Mouse (Mus musculus) layer of hippocampus, postnatal 25 days (tissue): ENCODE measurements around the gene Tat. TPM values are rescaled to one million over a fixed set of nuclear protein-coding genes. Genes with fewer than 3 reads are reported as not detected.
"Not testable (repeated sequence)": the region's sequence is repeated elsewhere in the genome, so short reads cannot be mapped to it uniquely, and the experiment has no call there.

Experiments used
- DNase-seq, 2 experiments: peaks; one replicate each; pipeline ENCODE4 v3.0.0; 2022; ENCODE audit warnings: mixed read lengths in 2 of 2, low spot score in 1 of 2; ENCODE audit errors: extremely low spot score in 1 of 2
- total RNA-seq, 2 experiments: library from RNA; stranded (reverse); gene quantifications; 2 replicates each; pipeline ENCODE4 v1.2.3; 2021

The Tat gene
- total RNA-seq, 2 experiments from 2014 or later: not detected

DNA sequence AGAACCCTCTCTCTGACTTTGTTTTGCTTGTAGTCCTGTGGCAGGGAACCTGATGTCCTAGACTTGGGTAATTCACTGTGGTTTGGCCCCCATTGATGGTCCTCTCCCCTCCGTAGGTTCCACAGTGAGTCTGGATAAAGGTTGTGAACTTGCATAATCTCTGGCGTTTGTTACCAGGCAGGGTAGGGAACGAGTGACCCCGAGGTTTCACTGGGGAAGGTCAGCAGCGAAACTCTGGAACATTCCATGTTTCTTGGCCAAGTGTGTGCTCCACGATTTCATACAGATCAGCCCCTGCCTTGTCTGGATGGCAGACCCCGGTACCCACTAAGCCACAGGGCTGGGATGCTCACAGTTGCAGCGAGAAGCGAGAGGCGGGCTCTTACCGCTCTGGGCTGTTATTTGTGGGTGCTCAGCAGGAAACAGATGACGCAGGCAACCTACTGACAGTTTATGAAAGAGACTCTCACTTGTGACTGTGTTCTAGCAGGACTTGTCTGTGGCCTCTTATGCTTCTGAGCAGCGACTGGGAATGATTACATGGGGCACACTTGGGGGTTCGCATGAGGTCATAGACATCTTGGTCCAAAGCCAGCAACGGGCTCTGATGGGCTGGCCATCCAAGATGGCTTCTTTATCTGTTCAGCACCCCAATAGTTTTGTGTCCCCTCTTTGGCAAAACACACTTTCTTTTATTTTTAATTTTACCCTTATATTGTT, 7.7 kb upstream of the Tat start:
- no peak for DNase-seq

DNA sequence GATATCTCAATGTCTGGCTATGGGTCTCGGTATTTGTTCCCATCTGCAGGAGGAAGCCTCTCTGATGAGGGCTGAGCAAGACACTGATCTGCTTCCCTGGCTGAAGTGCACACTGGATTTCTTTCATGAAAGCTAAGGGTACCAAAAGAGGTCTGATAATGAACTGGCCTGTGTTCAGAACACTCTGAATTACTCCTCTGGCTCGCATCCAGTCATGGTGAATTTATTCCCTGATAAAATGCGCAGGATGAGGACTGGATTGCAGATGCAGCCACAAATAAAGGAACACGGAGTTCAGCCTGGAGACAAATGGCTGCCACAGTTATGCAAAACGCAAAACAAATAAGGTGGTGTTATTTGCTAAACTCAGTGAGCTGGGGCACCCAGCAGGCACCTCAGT, 6.3 kb upstream of the Tat start:
- DNase-seq: no peak

DNA sequence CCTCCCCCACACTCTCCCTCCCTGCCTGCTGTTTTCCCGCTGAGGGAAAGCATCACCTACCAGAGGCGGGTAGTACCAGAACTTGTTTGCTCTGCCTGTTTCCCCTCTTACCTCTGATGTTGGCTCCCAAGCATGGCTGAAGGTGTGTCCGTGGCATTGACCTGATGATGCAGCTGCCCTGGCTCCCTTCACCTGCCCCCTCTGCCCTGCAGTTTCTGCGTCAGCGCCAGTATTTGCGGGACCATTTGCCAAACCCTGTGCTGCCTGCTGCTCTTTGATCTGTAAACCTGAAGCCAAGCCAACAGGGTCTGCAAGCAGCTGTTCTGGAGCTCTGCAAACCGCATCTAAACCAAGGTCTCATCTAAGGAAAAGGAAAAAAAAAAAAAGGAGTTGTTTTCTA, 3.9 kb upstream of the Tat start:
- no peak for DNase-seq

DNA sequence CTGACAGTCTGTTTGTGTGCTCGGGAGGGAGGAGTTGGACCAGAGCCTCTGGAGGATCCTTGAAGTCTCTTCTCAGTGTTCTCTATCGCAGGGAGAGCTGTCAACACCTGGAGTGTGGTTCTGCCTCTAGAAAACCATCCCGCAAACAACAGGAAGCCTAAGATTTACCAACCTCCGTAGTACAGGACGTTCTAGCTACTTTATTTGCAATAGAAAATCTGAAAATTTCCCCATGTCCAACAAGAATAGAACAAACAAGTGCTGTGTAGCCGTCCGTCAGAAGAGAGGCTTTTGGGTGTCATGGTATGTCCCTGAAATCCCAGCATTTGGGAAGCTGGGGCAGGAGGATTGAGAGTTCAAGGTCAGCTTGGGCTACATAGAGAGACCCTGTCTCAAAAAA, 2.5 kb upstream of the Tat start:
- DNase-seq: no peak

DNA sequence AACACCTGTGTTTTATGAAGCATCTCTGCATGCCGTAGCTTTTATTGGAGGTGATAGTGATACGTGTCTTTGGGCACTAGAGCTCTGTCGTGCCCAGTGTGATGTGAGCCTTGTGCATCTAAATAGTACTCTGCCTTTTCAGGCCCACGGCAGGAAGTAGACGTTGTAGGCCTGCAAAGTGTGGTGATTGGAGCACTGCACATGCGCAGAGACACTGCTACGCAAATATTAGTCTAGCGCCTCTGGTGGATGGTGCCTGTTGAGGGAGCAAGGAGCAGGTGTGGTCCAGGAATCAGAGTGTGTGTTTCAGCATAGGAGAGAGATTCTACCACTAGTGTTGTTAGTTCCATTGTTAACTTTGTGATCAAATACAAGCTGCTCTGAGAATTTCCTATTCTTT, 1.1 kb upstream of the Tat start:
- no peak for DNase-seq

DNA sequence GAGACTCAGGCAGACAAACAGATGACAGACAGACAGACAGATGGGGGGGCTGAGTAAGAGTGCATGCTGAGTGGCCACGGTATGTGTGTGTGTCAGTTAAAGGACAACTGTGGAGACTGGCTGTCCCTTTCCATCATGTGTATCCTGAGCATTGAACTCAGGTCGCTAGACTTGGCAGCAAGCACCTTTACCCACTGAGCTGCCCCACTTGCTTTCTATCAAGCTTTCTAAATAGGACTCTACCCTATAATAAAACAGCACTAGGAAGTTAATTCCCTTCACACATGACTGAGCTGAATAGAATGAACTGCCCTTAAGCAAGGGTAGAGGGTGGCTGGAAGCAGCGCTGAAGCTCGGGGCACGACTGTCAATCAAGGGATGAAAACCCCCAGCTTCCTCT, 1.9 kb downstream of the Tat start:
- DNase-seq: no peak

DNA sequence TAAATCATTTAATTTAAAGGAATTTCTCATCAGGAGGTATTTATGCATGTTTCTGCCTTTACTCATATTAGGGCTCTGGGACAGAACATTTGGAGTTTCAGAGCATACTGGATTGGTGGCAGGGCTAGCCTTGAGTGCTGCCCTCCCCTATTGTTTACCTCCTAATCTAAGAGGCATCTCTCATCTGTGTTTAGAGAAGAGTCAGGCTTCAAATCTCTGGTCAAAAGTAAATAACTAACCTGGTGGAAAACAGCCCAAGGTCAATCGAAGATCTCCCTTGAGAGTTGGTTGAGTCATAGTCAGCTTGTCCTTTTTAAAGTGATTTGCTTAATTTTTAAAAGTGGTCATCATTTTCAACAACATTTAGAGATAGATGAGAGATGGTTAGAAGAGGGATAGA, 2.7 kb downstream of the Tat start:
- no peak for DNase-seq

DNA sequence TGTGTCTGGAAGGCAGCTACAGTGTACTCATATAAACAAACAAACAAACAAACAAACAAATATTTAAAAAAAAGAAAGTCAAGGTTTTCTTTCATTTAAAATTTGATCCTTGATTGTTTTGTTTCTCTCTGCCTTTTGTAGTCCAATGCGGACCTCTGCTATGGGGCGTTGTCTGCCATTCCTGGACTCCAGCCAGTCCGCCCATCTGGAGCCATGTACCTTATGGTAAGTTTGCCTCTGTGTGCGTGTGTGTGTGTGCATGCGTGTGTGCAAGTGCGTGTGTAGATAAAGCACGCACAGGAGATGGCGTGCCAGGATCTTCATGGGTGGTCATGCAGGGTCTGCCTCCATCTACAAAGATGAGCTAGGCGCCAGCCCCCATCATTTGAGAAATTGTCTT, 7.1 kb downstream of the Tat start:
- no peak for DNase-seq

DNA sequence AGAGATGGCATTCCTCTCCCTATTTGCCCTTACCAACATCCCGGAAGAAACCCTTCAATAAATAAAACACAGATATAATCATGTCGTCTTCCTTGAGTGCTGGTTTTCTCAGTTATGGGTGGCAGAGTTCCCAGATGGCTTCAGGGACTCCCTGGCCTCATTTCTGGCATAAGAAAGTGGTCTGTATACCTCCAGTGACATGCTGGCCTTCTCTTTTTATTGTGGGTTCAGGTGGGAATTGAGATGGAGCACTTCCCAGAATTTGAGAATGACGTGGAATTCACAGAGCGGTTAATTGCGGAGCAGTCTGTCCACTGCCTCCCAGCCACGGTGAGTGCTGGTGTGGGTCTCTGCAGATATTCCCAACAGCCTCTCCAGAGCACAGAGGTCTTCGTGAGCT, 7.8 kb downstream of the Tat start:
- DNase-seq: no peak

DNA sequence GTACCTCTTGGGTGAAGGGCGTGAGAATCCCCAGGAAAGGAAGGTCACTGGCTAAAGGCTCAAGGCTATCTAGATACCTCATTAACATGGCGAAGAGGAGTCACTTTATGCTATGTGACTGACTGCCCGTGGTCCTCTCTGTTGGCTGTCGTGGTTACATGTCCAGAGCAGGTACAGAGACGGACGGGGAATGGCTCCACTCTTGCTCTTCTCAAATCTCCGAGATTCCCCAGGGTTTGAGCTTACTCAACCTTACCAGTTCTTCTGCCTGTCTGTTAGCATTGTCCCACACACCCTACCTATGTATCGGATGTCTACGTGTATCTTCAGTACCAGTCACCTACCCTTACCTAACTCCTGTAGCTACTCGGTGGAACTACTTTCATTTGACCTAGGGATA, 9.7 kb downstream of the Tat start:
- no peak for DNase-seq

DNA sequence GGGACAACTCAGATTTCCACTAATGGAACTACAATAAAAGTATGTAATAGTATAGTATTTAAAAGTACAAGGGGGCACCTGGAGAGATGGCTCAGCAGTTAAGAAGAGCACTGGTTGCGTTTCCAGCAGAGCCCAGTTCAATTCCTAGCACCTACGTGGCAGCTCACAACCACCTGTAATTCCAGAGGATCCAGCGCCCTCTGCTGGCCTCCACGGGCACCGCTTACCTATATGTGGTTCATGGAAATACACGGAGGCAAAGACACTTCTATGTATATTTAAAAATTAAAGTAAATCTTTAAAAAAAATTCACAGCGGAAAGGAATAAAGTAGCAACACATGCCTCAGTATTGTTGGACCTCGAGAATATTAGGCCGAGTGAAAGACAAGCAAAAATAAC, 12.7 kb downstream of the Tat start:
- DNase-seq: peak in 1 of 2 experiments; percentile 16

DNA sequence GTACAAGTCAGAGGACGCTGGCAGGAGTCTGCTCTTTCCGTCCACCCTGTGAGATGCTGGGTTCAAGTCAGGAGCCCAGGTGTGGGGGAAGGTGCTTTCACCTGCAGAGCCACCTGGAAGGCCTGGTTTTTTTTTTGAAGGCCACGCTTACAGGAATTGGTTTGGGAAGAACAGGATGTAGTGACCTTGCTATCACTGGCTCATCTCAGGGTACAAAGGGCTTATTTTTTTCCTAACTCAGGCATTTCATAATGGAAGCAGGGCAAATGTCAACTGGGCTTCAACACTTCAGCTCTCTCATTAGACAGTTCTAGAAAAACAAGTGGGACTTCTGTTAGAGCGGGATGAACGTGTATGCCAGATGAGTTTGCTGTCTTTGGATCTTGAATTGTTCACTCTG, 14.1 kb downstream of the Tat start:
- DNase-seq: no peak

DNA sequence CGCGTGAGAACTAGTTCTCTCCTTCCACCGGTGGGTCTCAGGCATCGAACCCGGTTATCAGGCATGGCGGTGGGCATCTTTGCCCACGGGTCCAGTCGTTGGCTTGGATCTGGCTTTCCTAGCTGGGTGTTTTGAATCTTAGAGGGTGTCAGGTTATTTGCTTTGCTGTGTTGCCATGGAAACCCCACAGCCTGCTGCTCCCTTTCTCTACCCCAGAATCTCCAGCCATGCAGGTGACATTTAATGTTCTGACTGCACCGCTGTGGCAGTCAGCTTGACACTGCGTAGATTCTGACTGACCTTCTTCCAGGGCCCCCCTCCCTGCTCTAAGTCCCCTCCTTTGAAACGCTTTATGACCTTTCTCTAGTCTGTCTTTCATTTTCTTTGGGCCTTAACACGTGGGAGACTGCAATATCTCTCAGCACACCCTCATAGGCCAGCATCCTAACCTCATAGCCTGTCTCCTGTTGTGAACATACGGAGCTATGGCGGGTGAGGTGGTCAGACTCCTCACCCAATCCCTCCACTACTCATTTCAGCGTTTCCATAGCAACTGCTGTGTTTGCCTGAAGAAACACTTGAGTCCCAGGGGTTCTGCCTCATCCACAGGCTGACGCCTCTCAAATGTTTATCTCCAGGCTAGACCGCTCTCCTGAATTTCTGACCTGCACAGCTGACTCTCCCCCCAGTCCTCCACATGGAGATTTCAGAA, 16.2 kb downstream of the Tat start:
- DNase-seq: peak in 1 of 2 experiments; percentile 19

DNA sequence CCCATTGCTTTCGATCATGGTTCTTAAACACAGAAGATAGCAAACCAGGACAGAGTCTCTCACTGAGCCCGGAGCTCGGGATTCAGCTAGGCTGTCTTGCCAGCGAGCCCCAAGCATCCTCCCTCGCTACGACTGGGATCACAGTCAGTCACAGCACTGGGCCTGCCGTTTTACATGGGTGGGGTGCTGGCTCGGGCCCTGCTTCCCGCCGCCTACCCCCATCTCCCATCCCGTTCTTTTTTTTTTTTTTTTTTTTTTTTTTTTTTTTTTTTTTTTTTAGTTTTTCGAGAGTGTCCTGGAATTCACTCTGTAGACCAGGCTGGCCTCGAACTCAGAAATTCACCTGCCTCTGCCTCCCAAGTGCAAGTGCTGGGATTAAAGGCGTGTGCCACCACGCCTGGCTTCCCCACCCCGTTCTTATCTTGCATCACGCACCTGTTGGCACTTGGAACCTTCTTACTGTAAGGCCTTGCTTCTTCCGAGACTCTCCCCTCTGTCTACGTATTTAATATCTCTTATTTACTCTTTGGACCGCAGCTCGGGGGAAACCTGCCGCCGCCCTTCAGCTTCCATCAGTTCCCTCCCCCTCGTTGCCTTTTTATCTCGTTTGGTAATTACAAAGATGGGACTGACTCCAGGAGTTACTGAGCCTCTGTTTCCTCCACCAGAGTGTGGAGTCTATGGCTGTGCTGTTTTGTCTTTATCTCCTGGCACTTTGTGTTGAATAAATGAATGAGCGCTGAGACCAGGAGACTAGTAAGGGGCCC, 18.2 kb downstream of the Tat start:
- DNase-seq: no peak

DNA sequence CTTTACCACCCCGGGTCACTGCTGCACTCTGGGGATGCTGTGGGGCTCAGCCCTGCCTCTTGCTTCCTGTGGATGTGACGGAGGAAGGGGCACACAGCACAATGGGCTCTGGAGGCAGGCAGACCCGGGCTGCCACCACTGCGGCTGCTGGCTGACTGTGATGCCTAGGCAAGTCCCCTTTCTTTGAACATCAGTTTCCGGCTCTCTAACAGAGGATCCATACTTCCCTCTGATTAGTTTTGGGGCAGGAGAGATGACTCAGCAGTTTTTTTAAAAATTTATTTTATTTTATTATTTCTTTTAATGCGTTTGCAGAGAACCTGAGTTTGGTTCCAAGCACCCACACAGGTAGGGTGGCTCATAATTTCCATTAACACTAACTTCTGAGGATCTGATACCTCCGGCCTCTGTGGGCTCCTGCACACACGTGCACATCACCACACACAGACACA, 18.8 kb downstream of the Tat start:
- no peak for DNase-seq

DNA sequence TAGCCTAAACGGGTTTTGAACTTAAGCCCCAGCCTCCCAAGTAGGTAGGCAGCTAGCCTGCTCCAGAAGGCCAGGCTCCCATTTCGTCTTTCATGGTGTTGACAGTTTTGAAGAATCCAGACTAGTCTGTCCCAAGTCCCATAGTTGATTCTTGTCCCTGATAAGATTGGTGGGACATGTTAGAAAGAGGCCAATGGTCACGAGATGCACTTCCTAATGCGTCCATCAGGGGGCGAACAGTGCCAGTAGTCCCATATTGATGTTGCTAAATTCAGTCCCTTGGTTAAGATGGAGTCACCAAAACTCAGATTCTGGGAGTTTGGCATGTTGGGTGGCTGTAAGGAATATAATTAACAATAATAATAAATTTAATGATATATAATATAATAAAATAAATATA, 20.6 kb downstream of the Tat start:
- DNase-seq: peak in 1 of 2 experiments; percentile 46

DNA sequence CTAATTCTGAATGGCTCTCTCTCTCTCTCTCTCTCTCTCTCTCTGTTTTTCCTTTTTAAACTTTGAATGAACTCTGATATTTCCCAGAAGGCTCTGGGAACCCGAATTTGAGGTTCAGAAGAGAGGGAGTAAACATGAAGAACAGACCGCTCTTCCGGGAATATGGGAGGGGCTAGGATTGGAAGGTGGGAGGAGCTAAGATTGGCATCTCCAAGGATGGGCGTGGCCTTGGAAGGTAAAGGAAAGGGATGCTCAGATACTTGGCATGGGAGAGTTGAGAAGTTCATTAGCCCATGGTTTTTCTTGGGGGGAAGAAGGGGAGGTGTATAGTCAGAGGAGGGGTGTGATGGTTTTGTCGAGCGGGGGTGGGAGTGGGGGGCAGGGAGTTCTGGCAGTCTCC, 31.8 kb downstream of the Tat start:
- DNase-seq: no peak

DNA sequence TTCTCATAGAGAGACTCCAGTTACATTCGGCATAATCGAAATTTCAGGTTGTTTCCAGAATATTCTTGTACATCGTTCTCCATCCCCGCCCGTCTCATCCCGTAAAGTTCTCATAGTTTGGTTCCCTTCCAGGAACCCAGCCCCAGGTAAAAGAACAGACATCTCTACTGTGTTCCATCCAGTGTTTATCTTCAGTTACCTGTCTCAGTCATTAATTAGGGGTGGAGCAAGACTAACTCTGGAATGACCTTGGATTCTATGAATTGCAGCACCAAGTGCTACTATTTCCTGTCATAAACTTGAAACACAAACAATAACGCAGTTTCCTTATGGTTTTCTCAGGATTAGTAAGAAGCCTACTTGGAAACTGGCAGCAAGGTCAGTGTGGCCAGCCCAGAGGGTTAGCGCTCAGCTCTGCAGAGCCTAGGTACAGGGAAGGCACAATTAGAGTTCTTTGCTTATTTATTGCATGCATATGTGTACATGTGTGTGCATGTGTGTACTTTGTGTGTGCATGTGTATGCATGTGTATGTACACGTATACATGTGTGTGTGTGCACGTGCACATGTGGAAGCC, 32.6 kb downstream of the Tat start:
- no peak for DNase-seq

DNA sequence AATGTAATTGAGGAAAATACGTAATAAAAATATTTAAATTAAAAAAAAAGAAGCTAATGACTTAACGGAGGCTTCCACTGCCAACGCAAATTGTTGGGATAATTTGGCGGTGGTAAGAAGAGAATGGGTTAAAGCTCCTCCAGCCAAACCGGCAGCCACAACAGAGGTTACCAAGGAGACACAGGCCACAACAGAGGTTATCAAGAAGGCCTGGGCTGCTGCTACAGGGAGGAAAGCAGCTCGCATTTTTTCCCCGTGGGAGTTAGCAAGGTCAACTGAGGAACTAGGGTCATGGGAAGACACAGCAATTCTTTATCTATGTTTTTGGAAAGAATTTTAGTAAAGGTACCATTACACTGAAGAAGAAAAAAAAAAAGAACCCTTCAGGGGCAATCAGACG, 43.5 kb downstream of the Tat start:
- DNase-seq: not testable (repeated sequence)

DNA sequence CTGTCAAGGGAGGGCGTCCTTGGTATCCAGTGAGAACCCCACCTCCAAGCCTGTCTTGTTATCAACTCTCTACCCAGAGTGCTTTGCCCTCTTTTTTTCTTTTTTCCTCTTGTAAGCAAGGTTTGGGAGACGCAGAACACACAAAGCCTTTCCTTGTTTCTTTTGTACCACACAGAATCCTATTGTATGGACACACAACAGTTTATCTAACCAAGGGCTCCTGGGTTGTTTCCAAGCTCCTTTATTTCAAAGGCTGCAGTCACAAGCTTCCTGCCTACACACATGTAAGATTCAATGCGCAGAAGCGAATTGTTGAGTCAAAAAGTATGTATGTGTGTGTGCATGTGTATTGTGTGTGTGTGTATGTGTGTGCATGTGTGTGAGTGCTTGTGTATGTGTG, 44.1 kb downstream of the Tat start:
- DNase-seq: no peak

DNA sequence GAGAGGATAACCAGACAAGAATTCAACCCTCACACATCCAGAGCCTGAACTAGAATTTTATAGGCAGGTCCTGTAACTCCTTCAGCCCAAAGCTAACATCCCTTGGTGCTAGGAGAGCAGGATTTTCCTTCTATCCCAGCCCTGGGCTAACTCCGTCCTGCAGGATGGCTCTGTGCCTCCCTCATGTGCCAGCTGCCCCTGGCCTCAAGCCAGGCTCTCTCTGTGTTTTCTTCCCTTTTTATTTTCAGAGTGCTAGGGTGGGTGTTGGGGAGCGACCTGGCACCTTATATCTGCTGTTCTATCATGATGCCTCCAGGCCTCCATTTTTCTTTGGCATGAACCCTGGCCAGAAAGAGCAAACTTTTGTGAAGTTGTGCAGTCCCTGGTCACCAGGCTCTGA, 45.9 kb downstream of the Tat start:
- peak in 1 of 2 experiments; percentile 14 for DNase-seq
